In the genomic region with DNA sequence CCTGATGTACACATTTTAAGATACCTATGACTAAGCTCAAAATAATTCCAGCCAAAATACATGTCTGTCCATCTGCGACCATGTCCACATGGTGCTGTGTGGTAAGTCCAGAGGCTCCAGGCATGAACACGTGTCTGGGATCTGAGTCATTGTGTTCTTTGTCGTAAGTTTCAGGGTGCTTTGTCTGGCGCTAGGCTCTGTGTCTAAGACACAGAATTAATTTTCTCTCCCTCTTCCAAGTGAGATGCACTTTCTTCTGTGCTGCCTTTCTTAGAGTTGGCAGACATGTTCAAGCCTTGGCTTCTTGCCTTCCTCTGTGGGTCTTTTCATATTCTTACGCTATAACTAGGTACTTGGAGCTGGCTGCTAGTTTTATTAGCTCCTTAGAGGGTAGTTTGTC, we compare ENCODE assay signal across 17 mouse cellular contexts.
DNase-seq lines count a peak whose midpoint lies in the region; ATAC-seq lines count a peak whose summit lies in the region.
"Had no signal": no experiment of that assay in that cellular context is flagged by ENCODE, and none has a peak within 500 bp of the region (broad histone marks: within the 10 kb centered on the region; RNA-seq: fewer than 3 reads in every experiment).

No protein-coding gene starts in this region.

- H3K9me3 ChIP-seq in forebrain, embryonic 15.5 days = no peaks in the 10 kb centered on the region
- H3K9me3 ChIP-seq in forebrain, embryonic 10.5 days = no peaks in the 10 kb centered on the region; the same call in 1 of the 2 replicates
- no peaks in the 10 kb centered on the region for H3K9me3 ChIP-seq in midbrain, embryonic 10.5 days (replicated peaks)
- H3K9me3 ChIP-seq: embryonic facial prominence, embryonic 15.5 days; limb, embryonic 12.5 days had no signal

- H3K4me3 ChIP-seq in forebrain, embryonic 15.5 days = no peak overlapping the region
- no peak overlapping the region for H3K4me3 ChIP-seq in forebrain, embryonic 10.5 days
- H3K4me3 ChIP-seq in midbrain, embryonic 10.5 days = no peak overlapping the region
- H3K4me3 ChIP-seq: embryonic facial prominence, embryonic 15.5 days; gastrocnemius, adult 2 months; heart, adult 2 months; limb, embryonic 12.5 days had no signal

- peak overlapping the region; percentile 55 for H3K27ac ChIP-seq in forebrain, embryonic 15.5 days (replicated peaks)
- H3K27ac ChIP-seq in forebrain, embryonic 10.5 days = no peak overlapping the region
- no peak overlapping the region for H3K27ac ChIP-seq in midbrain, embryonic 10.5 days (replicated peaks)
- H3K27ac ChIP-seq: embryonic facial prominence, embryonic 15.5 days; gastrocnemius, adult 2 months; heart, adult 2 months; limb, embryonic 12.5 days had no signal

- H3K4me2 ChIP-seq in forebrain, embryonic 15.5 days (replicated peaks) = no peak overlapping the region
- H3K4me2 ChIP-seq: embryonic facial prominence, embryonic 15.5 days; limb, embryonic 12.5 days; midbrain, embryonic 11.5 days had no signal

- H3K9ac ChIP-seq in forebrain, embryonic 15.5 days (replicated peaks) = no peak overlapping the region
- H3K9ac ChIP-seq: embryonic facial prominence, embryonic 15.5 days; limb, embryonic 12.5 days; liver, postnatal 0 days had no signal

- peak; percentile 92 for ATAC-seq in forebrain, embryonic 15.5 days (replicated peaks)
- ATAC-seq: liver, postnatal 0 days had no signal

- WGBS in forebrain, embryonic 15.5 days = 35% methylated on average over 5 of the region's 5 CpGs
- 88% methylated on average over 5 of the region's 5 CpGs for WGBS in forebrain, embryonic 10.5 days
- 89% methylated on average over 5 of the region's 5 CpGs for WGBS in midbrain, embryonic 10.5 days

- no peaks in the 10 kb centered on the region; the same call in 1 of the 2 replicates for H3K4me1 ChIP-seq in forebrain, embryonic 15.5 days
- H3K4me1 ChIP-seq in forebrain, embryonic 10.5 days = no peaks in the 10 kb centered on the region
- H3K4me1 ChIP-seq in midbrain, embryonic 10.5 days = no peaks in the 10 kb centered on the region
- H3K4me1 ChIP-seq: embryonic facial prominence, embryonic 15.5 days; limb, embryonic 12.5 days had no signal

- no peaks in the 10 kb centered on the region for H3K36me3 ChIP-seq in forebrain, embryonic 15.5 days
- H3K36me3 ChIP-seq in forebrain, embryonic 10.5 days (replicated peaks) = no peaks in the 10 kb centered on the region
- H3K36me3 ChIP-seq in midbrain, embryonic 10.5 days = no peaks in the 10 kb centered on the region
- H3K36me3 ChIP-seq: embryonic facial prominence, embryonic 15.5 days; limb, embryonic 12.5 days had no signal

- H3K27me3 ChIP-seq in forebrain, embryonic 15.5 days = no peaks in the 10 kb centered on the region
- H3K27me3 ChIP-seq in forebrain, embryonic 10.5 days (ENCODE audit: poor library complexity, severe bottlenecking) = no peaks in the 10 kb centered on the region
- no peaks in the 10 kb centered on the region for H3K27me3 ChIP-seq in midbrain, embryonic 10.5 days (ENCODE audit: low read depth, poor library complexity, severe bottlenecking)
- H3K27me3 ChIP-seq: embryonic facial prominence, embryonic 15.5 days; limb, embryonic 12.5 days had no signal

- no peak for DNase-seq in forebrain, embryonic 10.5 days (ENCODE audit: extremely low spot score, low spot score)
- DNase-seq in layer of hippocampus, adult 9-11 months = peak; percentile 14
- no peak for DNase-seq in layer of hippocampus, postnatal 36 days
- peak; percentile 72 for DNase-seq in brain, adult 2 months (ENCODE audit: low read depth, low spot score)
- DNase-seq in right cerebral cortex, adult 2 months (ENCODE audit: low spot score in 2 of 2) = peak; percentile 8 to 23
- DNase-seq in kidney, adult 8-10 months = no peak
- DNase-seq in midbrain, embryonic 10.5 days (ENCODE audit: low spot score) = no peak
- DNase-seq: B cell, adult 2 months; cerebellum, adult 18-20 months; gastrocnemius, adult 2 months; heart, adult 2 months; kidney, adult 9 months; liver, postnatal 0 days had no signal

Comparison
In these comparisons a context has a peak if more than half of its experiments do, and no peak if none do; other contexts are left out.
1. DNase-seq: peak in layer of hippocampus, adult 9-11 months (single experiment), brain, adult 2 months (single experiment) and right cerebral cortex, adult 2 months (2 of 2); none in forebrain, embryonic 10.5 days (single experiment), layer of hippocampus, postnatal 36 days (0 of 2), kidney, adult 8-10 months (0 of 2) and midbrain, embryonic 10.5 days (single experiment).